Mouse (Mus musculus) layer of hippocampus, postnatal 14 days (tissue): ENCODE results near the gene Pgpep1l. TPM values are rescaled to one million over a fixed set of nuclear protein-coding genes. Genes with fewer than 3 reads are reported as not detected.
"Not testable (repeated sequence)": the region's sequence is repeated elsewhere in the genome, so short reads cannot be mapped to it uniquely, and the experiment has no call there.

ENCODE experiments used
- DNase-seq, 2 experiments: peaks; one replicate each; pipeline ENCODE4 v3.0.0; 2021 to 2022; ENCODE audit warnings: low spot score in 2 of 2, mixed read lengths in 1 of 2
- long read RNA-seq, 2 experiments: library from polyadenylated mRNA; stranded (forward); transcript quantifications; one replicate each; pipeline ENCODE4 v2.0.0; 2021
- total RNA-seq, 2 experiments: library from RNA; stranded (reverse); gene quantifications; 2 replicates each; pipeline ENCODE4 v1.2.3; 2021

Gene Pgpep1l
- 1 to 10 TPM; 1.4 to 1.7 TPM for total RNA-seq
- long read RNA-seq, experiment 1: 0 reads
- long read RNA-seq, experiment 2: 0 reads

- DNase-seq: peak; percentile 21 to 29
Observed at GRCm38 (mm10) chr7:68264028-68264453, at the start of gene Pgpep1l. Pgpep1l (minus strand) TSS chr7:68264233.

- DNase-seq: no peak
Observed at GRCm38 (mm10) chr7:68313038-68313782, 49.2 kb upstream of the Pgpep1l start.

GRCm38 (mm10) chr7:68312395-68312794 is 48.4 kb upstream of the Pgpep1l start:
- no peak for DNase-seq

GRCm38 (mm10) chr7:68311469-68311868 is 47.4 kb upstream of the Pgpep1l start:
- no peak for DNase-seq

GRCm38 (mm10) chr7:68306756-68307155 is 42.7 kb upstream of the Pgpep1l start:
- no peak for DNase-seq

- no peak for DNase-seq
Observed at GRCm38 (mm10) chr7:68305781-68306575, 41.9 kb upstream of the Pgpep1l start.

- DNase-seq: no peak
Observed at GRCm38 (mm10) chr7:68303685-68304084, 39.7 kb upstream of the Pgpep1l start.

GRCm38 (mm10) chr7:68302586-68303433 is 38.8 kb upstream of the Pgpep1l start:
- peak; percentile 70 to 84 for DNase-seq

GRCm38 (mm10) chr7:68301160-68301559 is 37.1 kb upstream of the Pgpep1l start:
- no peak for DNase-seq

GRCm38 (mm10) chr7:68298381-68299076 is 34.5 kb upstream of the Pgpep1l start:
- DNase-seq: no peak

GRCm38 (mm10) chr7:68296487-68296886 is 32.5 kb upstream of the Pgpep1l start:
- no peak for DNase-seq

GRCm38 (mm10) chr7:68293997-68294789 is 30.2 kb upstream of the Pgpep1l start:
- DNase-seq: no peak

GRCm38 (mm10) chr7:68291603-68292002 is 27.6 kb upstream of the Pgpep1l start:
- no peak for DNase-seq

- no peak for DNase-seq
Observed at GRCm38 (mm10) chr7:68289081-68289480, 25.0 kb upstream of the Pgpep1l start.

- not testable (repeated sequence) for DNase-seq
Observed at GRCm38 (mm10) chr7:68288000-68288399, 24.0 kb upstream of the Pgpep1l start.

GRCm38 (mm10) chr7:68287582-68287981 is 23.5 kb upstream of the Pgpep1l start:
- no peak for DNase-seq

- no peak for DNase-seq
Observed at GRCm38 (mm10) chr7:68286526-68287481, 22.8 kb upstream of the Pgpep1l start.

GRCm38 (mm10) chr7:68285851-68286298 is 21.8 kb upstream of the Pgpep1l start:
- no peak for DNase-seq

- DNase-seq: no peak
Observed at GRCm38 (mm10) chr7:68283776-68284175, 19.7 kb upstream of the Pgpep1l start.
